Mouse (Mus musculus) hindbrain, embryonic 11.5 days (tissue): ENCODE data around the gene Pi16. TPM values are rescaled to one million over a fixed set of nuclear protein-coding genes. Genes with fewer than 3 reads are reported as not detected.

Experiments used
- ATAC-seq: fragments of 200-750 bp; cut with Nextera tagmentation; 2 replicates; pipeline ENCODE4 v1.8.0; 2017; ENCODE audit warnings: mild to moderate bottlenecking, moderate TSS enrichment, moderate library complexity; ENCODE audit not compliant: low FRiP score
- DNase-seq: peaks from one replicate; pipeline ENCODE4 v3.0.0-alpha.2; 2015; ENCODE audit warnings: low spot score
- H3K27ac ChIP-seq: fragments of 300-500 bp; sonication (generic); 2 replicates; pipeline ENCODE4 v1.5.1; 2014; ENCODE audit warnings: mild to moderate bottlenecking, low read depth, low read length
- H3K27me3 ChIP-seq: fragments of 300-500 bp; sonication (generic); 2 replicates; pipeline ENCODE4 v1.6.1; 2014; ENCODE audit warnings: mild to moderate bottlenecking, low read length, moderate library complexity, mixed read lengths; ENCODE audit not compliant: control insufficient read depth, insufficient read depth
- H3K36me3 ChIP-seq: fragments of 300-500 bp; sonication (generic); 2 replicates; pipeline ENCODE4 v1.6.1; 2014; ENCODE audit warnings: mild to moderate bottlenecking, low read length, moderate library complexity, mixed read lengths; ENCODE audit not compliant: control insufficient read depth, insufficient read depth
- H3K4me1 ChIP-seq: fragments of 300-500 bp; sonication (generic); replicated peaks from 2 replicates; pipeline ENCODE4 v1.6.1; 2014; ENCODE audit warnings: low read length, mixed read lengths; ENCODE audit not compliant: control insufficient read depth, insufficient read depth
- H3K4me2 ChIP-seq: fragments of 300-500 bp; sonication (generic); replicated peaks from 2 replicates; pipeline ENCODE4 v1.6.1; 2014; ENCODE audit warnings: mild to moderate bottlenecking, low read depth, low read length
- H3K4me3 ChIP-seq: fragments of 300-500 bp; sonication (generic); 2 replicates; pipeline ENCODE4 v1.5.1; 2014; ENCODE audit warnings: low read depth, low read length
- H3K9ac ChIP-seq: fragments of 300-500 bp; sonication (generic); 2 replicates; pipeline ENCODE4 v1.6.1; 2014; ENCODE audit warnings: low read depth, low read length
- H3K9me3 ChIP-seq: fragments of 300-500 bp; sonication (generic); 2 replicates; pipeline ENCODE4 v1.6.1; 2016; ENCODE audit warnings: low read length; ENCODE audit not compliant: control insufficient read depth
- WGBS: fragments of 180-500 bp; shearing (Covaris S2); extraction: QIAGEN DNeasy Blood & Tissue Kit; methylation state at CpG from one replicate; pipeline ENCODE4 v1.1.7; 2014; 5-methylcytosine and 5-hydroxymethylcytosine counted together
- polyA plus RNA-seq: library from polyadenylated mRNA; unstranded; fragments of >200 nt; fragmentation: Nextera tagmentation; extraction: Ambion mirVana; gene quantifications from 2 replicates; pipeline ENCODE4 v1.2.1, GENCODE M21; 2014

The Pi16 gene
- polyA plus RNA-seq, 1 experiment from 2014 or later: 0.32 TPM

DNA sequence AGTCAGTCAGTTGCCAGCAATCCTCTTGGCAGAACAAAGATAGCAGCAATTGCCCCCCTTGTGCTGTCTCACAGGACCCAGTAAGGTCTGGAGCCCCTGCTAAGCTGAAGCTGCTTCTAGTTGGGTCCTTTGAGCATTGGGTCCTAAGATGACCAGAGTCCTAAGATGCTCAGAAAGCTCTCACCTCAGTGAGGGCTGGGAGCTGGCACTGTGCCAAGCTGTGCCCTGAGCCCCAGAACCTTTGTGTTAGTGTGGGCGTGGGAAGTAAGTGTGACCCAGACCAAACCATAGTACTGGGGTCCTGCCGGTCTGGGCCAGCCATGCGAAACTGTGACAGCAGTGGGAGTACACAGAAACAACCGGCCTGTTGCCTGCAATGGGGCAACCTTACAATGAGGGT, 18.2 kb upstream of the Pi16 start:
- no peaks in the 10 kb centered on the region for H3K27me3 ChIP-seq
- no peak for ATAC-seq

DNA sequence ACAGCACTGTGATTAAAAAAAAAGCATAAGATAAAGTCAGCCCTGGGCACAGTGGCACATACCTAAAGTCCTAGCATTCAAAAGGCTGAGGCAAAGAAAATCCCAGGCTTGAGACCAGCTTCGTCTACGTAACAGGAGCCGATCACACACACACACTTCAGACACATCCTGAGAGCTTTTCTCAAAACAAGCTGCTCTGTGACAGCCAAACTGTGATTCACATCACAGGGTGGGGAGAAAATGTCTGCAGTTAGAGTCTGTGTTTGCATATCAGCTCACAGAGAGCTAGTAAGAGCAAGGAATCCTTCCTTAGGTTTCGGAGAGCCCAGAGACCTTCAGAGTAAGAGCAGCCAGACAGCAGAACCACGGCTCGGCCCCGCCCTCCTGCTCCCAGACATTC, 16.6 kb upstream of the Pi16 start:
- no peak overlapping the region for H3K4me3 ChIP-seq
- no peak for ATAC-seq
- no peak for DNase-seq
- no peak overlapping the region for H3K9ac ChIP-seq
- H3K4me2 ChIP-seq: no peak overlapping the region
- no peaks in the 10 kb centered on the region for H3K27me3 ChIP-seq
- H3K9me3 ChIP-seq: no peaks in the 10 kb centered on the region
- H3K4me1 ChIP-seq: 0 out of 2 replicates have a peak, but pooled peaks cover 4% of the 10 kb centered on the region
- no peak overlapping the region for H3K27ac ChIP-seq
- H3K36me3 ChIP-seq: peaks cover 6% of the 10 kb centered on the region; the same call in 1 of the 2 replicates
- 96% methylated on average over 7 of the region's 7 CpGs for whole genome bisulfite sequencing

More for the DNA sequence above, 18.2 kb upstream of the Pi16 start:
- Histone ChIP-seq H3K36me3 (peaks cover 6% of the 10 kb centered on the region; the same call in 1 of the 2 replicates), H3K4me3 (no peak overlapping the region), H3K9me3 (no peaks in the 10 kb centered on the region), H3K9ac (no peak overlapping the region), H3K27ac (no peak overlapping the region), H3K4me2 (no peak overlapping the region), H3K4me1 (no peaks in the 10 kb centered on the region)
- no peak for DNase-seq
- 89% methylated on average over 4 of the region's 4 CpGs for WGBS

DNA sequence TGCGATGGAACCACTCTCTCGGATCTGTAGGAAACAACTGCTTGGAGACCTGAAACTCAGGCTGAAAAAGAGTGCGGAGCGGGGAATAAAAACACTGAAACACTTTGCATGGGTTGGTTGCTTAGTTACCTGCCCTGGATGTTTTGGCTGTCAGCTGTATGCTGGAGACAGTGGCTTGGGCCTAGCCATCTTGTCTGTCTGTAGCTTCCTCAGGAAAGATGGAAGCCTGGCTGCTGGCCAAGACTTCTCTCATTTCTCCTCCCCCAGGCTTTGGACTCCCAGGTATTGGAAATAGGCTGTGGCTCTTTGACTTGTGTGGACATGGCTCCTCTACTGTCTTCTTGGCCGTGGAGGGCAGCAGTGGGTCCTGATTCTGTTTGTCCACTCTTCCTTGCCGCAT, 16.1 kb upstream of the Pi16 start:
- H3K36me3 ChIP-seq: peaks cover 6% of the 10 kb centered on the region; the same call in 1 of the 2 replicates
- no peaks in the 10 kb centered on the region for H3K9me3 ChIP-seq
- no peak for DNase-seq
- H3K9ac ChIP-seq: no peak overlapping the region
- no peaks in the 10 kb centered on the region for H3K27me3 ChIP-seq
- no peak overlapping the region for H3K4me2 ChIP-seq
- no peak overlapping the region for H3K27ac ChIP-seq
- no peak overlapping the region for H3K4me3 ChIP-seq
- ATAC-seq: no peak
- H3K4me1 ChIP-seq: 0 out of 2 replicates have a peak, but pooled peaks cover 4% of the 10 kb centered on the region
- WGBS: 95% methylated on average over 6 of the region's 6 CpGs

DNA sequence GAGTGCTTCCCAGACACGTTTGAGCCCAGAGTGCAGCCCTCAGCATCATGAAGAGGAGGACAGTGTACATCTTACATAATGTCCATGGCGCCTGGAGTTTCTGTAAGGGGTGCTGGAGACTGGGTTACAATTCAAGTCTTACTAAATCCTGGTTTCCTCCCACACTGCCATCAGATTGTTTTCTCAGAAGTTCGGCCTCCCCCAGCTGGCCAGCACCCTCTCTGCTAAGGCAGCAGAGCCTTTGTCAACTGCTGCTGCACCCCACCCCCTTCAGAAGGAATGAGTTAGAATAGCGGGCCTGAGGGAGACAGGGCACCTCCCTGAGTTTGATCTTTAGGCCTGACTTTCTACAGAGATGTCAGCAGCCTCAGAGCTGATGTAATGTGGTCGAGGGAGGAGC, 15.3 kb upstream of the Pi16 start:
- no peak for ATAC-seq
- DNase-seq: no peak
- no peaks in the 10 kb centered on the region for H3K27me3 ChIP-seq
- no peak overlapping the region for H3K4me2 ChIP-seq
- H3K27ac ChIP-seq: no peak overlapping the region
- no peak overlapping the region for H3K9ac ChIP-seq
- no peak overlapping the region for H3K4me3 ChIP-seq
- 72% methylated on average over 5 of the region's 5 CpGs for WGBS
- H3K36me3 ChIP-seq: peaks cover 6% of the 10 kb centered on the region; the same call in 1 of the 2 replicates
- H3K4me1 ChIP-seq: 0 out of 2 replicates have a peak, but pooled peaks cover 4% of the 10 kb centered on the region
- no peaks in the 10 kb centered on the region for H3K9me3 ChIP-seq

DNA sequence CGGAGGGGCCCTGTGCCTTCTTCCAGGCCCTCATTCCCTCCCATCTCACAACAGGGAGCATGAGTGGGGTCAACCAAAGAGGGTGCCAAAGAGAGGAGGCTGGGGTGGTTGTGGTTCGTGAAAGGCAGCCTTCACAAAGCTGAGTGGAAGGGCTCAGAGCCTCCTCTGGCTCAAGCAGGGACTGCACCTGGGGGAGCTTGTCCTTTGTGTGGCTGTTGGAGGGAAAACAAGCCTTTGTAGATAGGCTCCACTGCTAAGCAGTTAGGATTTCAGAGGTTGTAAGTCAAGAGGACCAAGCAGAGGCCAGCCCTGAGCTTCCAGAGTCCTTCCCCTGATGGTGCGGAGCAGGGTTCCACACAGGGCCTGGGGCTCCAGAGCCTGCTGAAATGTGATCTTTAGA, 14.4 kb upstream of the Pi16 start:
- H3K9ac ChIP-seq: no peak overlapping the region
- no peaks in the 10 kb centered on the region for H3K9me3 ChIP-seq
- WGBS: 52% methylated on average over 3 of the region's 3 CpGs
- 0 out of 2 replicates have a peak, but pooled peaks cover 4% of the 10 kb centered on the region for H3K4me1 ChIP-seq
- H3K4me2 ChIP-seq: no peak overlapping the region
- no peaks in the 10 kb centered on the region for H3K27me3 ChIP-seq
- H3K4me3 ChIP-seq: no peak overlapping the region
- DNase-seq (no peak), ATAC-seq (no peak)
- H3K27ac ChIP-seq: no peak overlapping the region
- peaks cover 6% of the 10 kb centered on the region; the same call in 1 of the 2 replicates for H3K36me3 ChIP-seq

DNA sequence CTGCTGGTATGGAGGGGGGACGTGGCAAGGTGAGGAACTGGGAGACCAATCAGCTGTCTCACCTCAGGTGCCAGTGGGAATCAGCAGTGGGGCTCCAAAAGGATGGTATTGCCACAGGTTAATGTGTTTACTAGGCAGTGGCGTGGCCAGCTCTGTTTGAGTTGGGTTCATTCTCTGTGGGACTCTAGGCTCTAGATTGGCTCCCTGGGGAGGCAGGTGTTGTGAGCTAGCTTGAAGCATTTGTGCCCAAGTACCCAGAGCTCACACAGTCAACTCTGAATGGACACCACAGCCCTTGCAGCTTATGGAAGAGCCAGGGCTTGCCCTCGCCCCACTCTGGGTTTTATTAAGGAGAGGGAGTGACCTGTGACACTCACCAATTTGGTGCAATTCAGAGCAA, 13.6 kb upstream of the Pi16 start:
- no peak for DNase-seq
- WGBS: 77% methylated on average over 3 of the region's 3 CpGs
- no peak overlapping the region for H3K27ac ChIP-seq
- no peaks in the 10 kb centered on the region for H3K27me3 ChIP-seq
- ATAC-seq: no peak
- H3K9me3 ChIP-seq: no peaks in the 10 kb centered on the region
- H3K36me3 ChIP-seq: peaks cover 6% of the 10 kb centered on the region; the same call in 1 of the 2 replicates
- no peak overlapping the region for H3K4me2 ChIP-seq
- H3K4me3 ChIP-seq: no peak overlapping the region
- 0 out of 2 replicates have a peak, but pooled peaks cover 4% of the 10 kb centered on the region for H3K4me1 ChIP-seq
- no peak overlapping the region for H3K9ac ChIP-seq

DNA sequence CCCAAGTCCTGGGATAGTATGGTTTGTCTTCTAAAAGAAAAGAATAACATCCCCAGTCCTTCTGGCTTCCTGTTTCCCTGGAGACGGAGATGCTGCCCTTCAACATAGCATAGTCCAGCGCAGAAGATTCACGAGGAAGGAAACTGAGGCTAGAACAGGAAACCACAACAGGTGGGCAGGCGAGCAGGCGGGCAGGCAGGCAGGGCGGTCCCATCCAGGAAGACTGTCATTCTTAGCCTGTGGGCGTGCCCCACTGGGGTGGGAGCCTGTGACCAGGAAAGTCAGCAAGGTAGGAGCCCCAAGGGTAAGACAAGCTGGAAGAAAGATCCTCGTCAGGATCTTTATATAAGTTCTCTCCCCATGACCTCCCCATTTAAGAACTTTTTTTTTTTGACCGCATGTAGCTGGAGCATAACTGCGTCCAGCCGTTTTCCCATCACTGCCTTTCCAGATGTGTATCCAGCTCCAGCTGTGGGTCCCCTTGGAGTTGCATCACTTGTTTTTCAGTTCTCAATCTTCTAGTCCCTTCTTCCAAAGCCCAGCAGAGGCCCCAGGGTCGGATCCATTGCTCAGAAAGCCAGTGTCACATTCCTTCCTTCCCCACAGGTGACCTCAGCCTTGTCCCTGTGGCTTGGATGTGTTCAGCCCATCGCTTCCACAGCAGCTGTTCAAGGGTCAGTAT, 13.0 kb upstream of the Pi16 start:
- Histone ChIP-seq H3K4me1 (0 out of 2 replicates have a peak, but pooled peaks cover 4% of the 10 kb centered on the region), H3K27me3 (no peaks in the 10 kb centered on the region), H3K36me3 (peaks cover 6% of the 10 kb centered on the region; the same call in 1 of the 2 replicates), H3K27ac (no peak overlapping the region), H3K4me3 (no peak overlapping the region), H3K9me3 (no peaks in the 10 kb centered on the region), H3K9ac (no peak overlapping the region), H3K4me2 (no peak overlapping the region)
- ATAC-seq (no peak), DNase-seq (no peak)
- WGBS: 69% methylated on average over 13 of the region's 13 CpGs

DNA sequence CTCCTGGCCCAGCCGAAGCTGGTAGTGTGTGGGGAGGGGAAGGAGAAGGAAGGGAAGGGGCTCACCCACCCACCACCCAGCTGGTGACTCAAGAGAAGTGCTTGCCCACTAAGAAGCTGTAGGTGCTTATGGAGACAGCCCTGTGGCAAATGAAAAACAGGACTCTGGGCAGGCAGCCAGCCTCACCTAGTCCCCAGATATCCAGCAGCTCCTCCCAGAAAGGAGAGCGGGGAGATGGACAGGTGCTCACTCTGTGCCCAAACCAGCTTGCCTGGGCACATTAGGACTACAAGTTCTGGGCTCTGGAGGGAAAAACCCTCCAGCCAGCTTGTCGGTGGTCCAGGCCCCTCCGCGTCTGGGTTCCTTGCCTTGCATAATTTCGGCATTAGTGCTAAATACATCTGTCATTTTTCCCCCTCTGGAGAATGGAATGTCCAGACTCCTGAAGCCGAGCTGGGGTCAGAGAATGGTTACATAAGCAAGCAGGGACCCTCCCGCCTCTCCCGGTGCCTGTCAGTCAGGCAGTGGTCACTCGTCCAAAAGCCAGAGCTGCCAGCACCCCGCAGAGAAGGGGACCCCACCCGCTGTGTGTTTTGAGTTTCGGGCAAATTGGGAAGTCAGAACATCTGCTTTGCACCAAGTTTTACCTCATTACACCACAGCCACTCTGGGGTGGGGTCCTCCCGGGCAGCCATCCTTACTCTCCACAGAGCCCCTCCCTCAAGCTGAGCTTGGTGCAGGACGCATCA, 12.2 kb upstream of the Pi16 start:
- 24% methylated on average over 15 of the region's 15 CpGs for WGBS
- Histone ChIP-seq H3K4me2 (no peak overlapping the region), H3K9me3 (no peaks in the 10 kb centered on the region), H3K9ac (no peak overlapping the region), H3K27ac (no peak overlapping the region), H3K36me3 (peaks cover 6% of the 10 kb centered on the region; the same call in 1 of the 2 replicates), H3K4me1 (0 out of 2 replicates have a peak, but pooled peaks cover 4% of the 10 kb centered on the region), H3K27me3 (no peaks in the 10 kb centered on the region), H3K4me3 (no peak overlapping the region)
- ATAC-seq: no peak
- no peak for DNase-seq
